Comparison of ENCODE assay signal across 22 mouse cellular contexts in the genomic region with DNA sequence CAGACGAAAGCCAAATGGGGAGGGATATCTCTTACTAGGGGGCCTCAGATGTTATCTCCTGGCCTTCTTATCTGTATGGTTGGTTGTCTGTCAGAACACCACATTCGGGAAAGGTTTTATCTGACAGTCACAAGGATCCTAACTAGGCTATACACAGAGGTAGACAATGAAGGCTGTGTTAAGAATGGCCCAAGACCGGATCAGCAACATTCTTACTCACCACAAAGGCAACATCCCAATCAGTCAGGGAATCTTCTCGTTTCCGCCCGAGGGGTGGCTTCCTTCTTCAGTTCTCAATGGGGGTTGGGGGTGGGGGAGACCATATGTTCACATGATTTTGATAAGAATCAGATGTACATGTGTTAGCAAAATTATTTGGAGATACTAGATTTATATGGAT. TPM values are rescaled to one million over a fixed set of nuclear protein-coding genes. Genes with fewer than 3 reads are reported as not detected.
A peak's percentile ranks its signal among the peaks of the same experiment; 100 is the strongest.
DNase-seq lines count a peak whose midpoint lies in the region; ATAC-seq and TF ChIP-seq lines count a peak whose summit lies in the region.
"Had no signal": no experiment of that assay in that cellular context is flagged by ENCODE, and none has a peak within 500 bp of the region (broad histone marks: within the 10 kb centered on the region; RNA-seq: fewer than 3 reads in every experiment).

No protein-coding gene starts in this region.

- peak overlapping the region; percentile 96 for H3K27ac ChIP-seq in ES-Bruce4 (ENCODE audit: insufficient read depth, low read length)
- peak overlapping the region; percentile 59 for H3K27ac ChIP-seq in ES-E14 (ENCODE audit: insufficient read depth, low read depth, low read length, poor library complexity, severe bottlenecking)
- no peak overlapping the region for H3K27ac ChIP-seq in embryonic facial prominence, embryonic 11.5 days (replicated peaks; ENCODE audit: low read depth, low read length)
- H3K27ac ChIP-seq in midbrain, embryonic 13.5 days = no peak overlapping the region
- H3K27ac ChIP-seq: forebrain, embryonic 13.5 days; gastrocnemius, adult 2 months; hindbrain, embryonic 10.5 days; hindbrain, embryonic 14.5 days had no signal

- no peak for TF ChIP-seq CTCF in ES-Bruce4 (IDR thresholded peaks at IDR 0.05; ENCODE audit: low read depth, low read length)

- H3K27me3 ChIP-seq in ES-Bruce4 (ENCODE audit: control insufficient read depth, insufficient read depth, low read length, poor library complexity, severe bottlenecking) = no peaks in the 10 kb centered on the region
- no peaks in the 10 kb centered on the region for H3K27me3 ChIP-seq in embryonic facial prominence, embryonic 11.5 days (ENCODE audit: control insufficient read depth, insufficient read depth, low read length)
- no peaks in the 10 kb centered on the region for H3K27me3 ChIP-seq in midbrain, embryonic 13.5 days
- H3K27me3 ChIP-seq: forebrain, embryonic 13.5 days; heart, embryonic 12.5 days; Patski had no signal

- H3K4me2 ChIP-seq in embryonic facial prominence, embryonic 11.5 days (ENCODE audit: low read depth, low read length) = no peak overlapping the region
- H3K4me2 ChIP-seq in midbrain, embryonic 13.5 days (replicated peaks) = no peak overlapping the region
- H3K4me2 ChIP-seq: forebrain, embryonic 13.5 days; heart, embryonic 12.5 days; hindbrain, embryonic 14.5 days had no signal

- H3K4me3 ChIP-seq in ES-Bruce4 (ENCODE audit: low read depth, low read length) = no peak overlapping the region
- H3K4me3 ChIP-seq in ES-E14 (ENCODE audit: insufficient read depth in 1 of 2, low read depth in 1 of 2, low read length in 2 of 2, poor library complexity in 1 of 2, severe bottlenecking in 1 of 2) = no peak overlapping the region
- H3K4me3 ChIP-seq in embryonic facial prominence, embryonic 11.5 days (ENCODE audit: low read depth, low read length) = no peak overlapping the region
- H3K4me3 ChIP-seq in midbrain, embryonic 13.5 days (replicated peaks) = no peak overlapping the region
- H3K4me3 ChIP-seq: forebrain, embryonic 13.5 days; gastrocnemius, adult 2 months; heart, embryonic 12.5 days; hindbrain, embryonic 10.5 days had no signal

- 0 out of 2 replicates have a peak overlapping the region, but pooled peaks have one; percentile 56 for H3K9ac ChIP-seq in ES-Bruce4 (ENCODE audit: low read depth, poor library complexity, severe bottlenecking)
- H3K9ac ChIP-seq in ES-E14 (ENCODE audit: insufficient read depth, low read depth, low read length, poor library complexity, severe bottlenecking) = no peak overlapping the region
- H3K9ac ChIP-seq in embryonic facial prominence, embryonic 11.5 days (replicated peaks; ENCODE audit: low read length) = no peak overlapping the region
- no peak overlapping the region for H3K9ac ChIP-seq in midbrain, embryonic 13.5 days (replicated peaks)
- H3K9ac ChIP-seq: forebrain, embryonic 13.5 days; forebrain, postnatal 0 days; heart, embryonic 12.5 days; hindbrain, embryonic 14.5 days had no signal

- peaks cover 10% of the 10 kb centered on the region for H3K4me1 ChIP-seq in ES-Bruce4 (ENCODE audit: control insufficient read depth, insufficient read depth, low read length)
- peaks cover 3% of the 10 kb centered on the region in 2 experiments; a peak in 2 of 4 replicates for H3K4me1 ChIP-seq in ES-E14 (ENCODE audit: control insufficient read depth in 2 of 2, insufficient read depth in 2 of 2, low read length in 2 of 2, poor library complexity in 1 of 2)
- no peaks in the 10 kb centered on the region for H3K4me1 ChIP-seq in embryonic facial prominence, embryonic 11.5 days (ENCODE audit: control insufficient read depth, insufficient read depth, low read length)
- no peaks in the 10 kb centered on the region for H3K4me1 ChIP-seq in midbrain, embryonic 13.5 days (replicated peaks)
- H3K4me1 ChIP-seq: forebrain, embryonic 13.5 days; heart, embryonic 12.5 days had no signal

- WGBS in embryonic facial prominence, embryonic 11.5 days = 65% methylated on average over 6 of the region's 6 CpGs
- WGBS in midbrain, embryonic 13.5 days = 83% methylated on average over 6 of the region's 6 CpGs

- in situ Hi-C loops in ES-E14 (cut with MboI; ENCODE audit: low sequenced_read_pairs in 2 of 2, unreplicated experiment in 2 of 2) = no loop called here

- H3K36me3 ChIP-seq in ES-Bruce4 (ENCODE audit: control insufficient read depth, insufficient read depth, low read length, poor library complexity, severe bottlenecking) (no peaks in the 10 kb centered on the region), ES-E14 (ENCODE audit: control insufficient read depth, insufficient read depth, low read length, poor library complexity, severe bottlenecking) (no peaks in the 10 kb centered on the region)
- no peaks in the 10 kb centered on the region for H3K36me3 ChIP-seq in embryonic facial prominence, embryonic 11.5 days (replicated peaks; ENCODE audit: control insufficient read depth, insufficient read depth, low read depth, low read length)
- no peaks in the 10 kb centered on the region for H3K36me3 ChIP-seq in midbrain, embryonic 13.5 days
- H3K36me3 ChIP-seq: heart, embryonic 12.5 days; hindbrain, embryonic 10.5 days had no signal

- no peak for ATAC-seq in embryonic facial prominence, embryonic 11.5 days (replicated peaks; ENCODE audit: insufficient number of reproducible peaks, low FRiP score, low TSS enrichment, low read depth)
- ATAC-seq in megakaryocyte, adult 5-6 weeks (ENCODE audit: poor library complexity, severe bottlenecking) = no peak
- ATAC-seq in midbrain, embryonic 13.5 days = no peak
- ATAC-seq: forebrain, embryonic 13.5 days; forebrain, postnatal 0 days; intestine, embryonic 16.5 days; Patski had no signal

- TF ChIP-seq EP300 in ES-Bruce4 (IDR thresholded peaks at IDR 0.05; ENCODE audit: insufficient read depth, low read depth, low read length) = peak; percentile 94

- no peak for TF ChIP-seq POLR2A in ES-Bruce4 (IDR thresholded peaks at IDR 0.05; ENCODE audit: insufficient read depth, low read length)

- DNase-seq in ES-E14 (ENCODE audit: low read depth, low spot score) = no peak
- DNase-seq in embryonic facial prominence, embryonic 11.5 days (ENCODE audit: low spot score) = peak; percentile 38
- peak; percentile 63 for DNase-seq in fat pad, adult 2 months (ENCODE audit: extremely low read depth, low read depth, low spot score)
- no peak for DNase-seq in gastrocnemius, postnatal 25 days
- no peak for DNase-seq in gastrocnemius, postnatal 10 days
- DNase-seq: adrenal gland, adult 2 months; adrenal gland, postnatal 36 days; cerebellum, adult 11 months; cerebellum, adult 8-10 months; cerebellum, postnatal 14 days; embryo, embryonic 11 days; forebrain, postnatal 0 days; gastrocnemius, adult 2 months had no signal

- H3K9me3 ChIP-seq in ES-Bruce4 (replicated peaks; ENCODE audit: control insufficient read depth, insufficient read depth, low read length, poor library complexity, severe bottlenecking) = no peaks in the 10 kb centered on the region
- no peaks in the 10 kb centered on the region for H3K9me3 ChIP-seq in ES-E14 (ENCODE audit: control insufficient read depth, insufficient read depth, low read depth, low read length)
- no peaks in the 10 kb centered on the region for H3K9me3 ChIP-seq in embryonic facial prominence, embryonic 11.5 days (replicated peaks; ENCODE audit: control insufficient read depth, low read length)
- no peaks in the 10 kb centered on the region for H3K9me3 ChIP-seq in midbrain, embryonic 13.5 days
- H3K9me3 ChIP-seq: forebrain, embryonic 13.5 days; heart, embryonic 12.5 days; hindbrain, embryonic 10.5 days had no signal

TF ChIP-seq in ES-E14, 5 proteins besides CTCF, POLR2A, EP300 and RAD21:
- TF ChIP-seq MAFK (IDR thresholded peaks at IDR 0.05; ENCODE audit: insufficient read depth, low read depth, low read length) (0 out of 2 replicates have a peak, but pooled peaks have one; percentile 12), CHD2 (IDR thresholded peaks at IDR 0.05; ENCODE audit: low read depth, low read length) (peak; percentile 83), HCFC1 (IDR thresholded peaks at IDR 0.05; ENCODE audit: borderline replicate concordance, insufficient read depth, low read length) (no peak)

RNA-seq across cellular contexts. Expression of gene Spin1, which starts 37.7 kb away (rescaled TPM):
- polyA plus RNA-seq in ES-Bruce4 (2011; ENCODE audit: insufficient read depth, insufficient read length, low read depth, missing spikeins) = 72.0 and 72.3 TPM in 2 replicates
- total RNA-seq in ES-E14 (2012; rRNA removed) = 33.9 and 36.4 TPM in 2 replicates
- polyA plus RNA-seq in embryonic facial prominence, embryonic 11.5 days (2014; fragmentation: Nextera tagmentation; extraction: Ambion mirVana) = 135 and 149 TPM in 2 replicates
- total RNA-seq in gastrocnemius, postnatal 25 days (2021) = 10 to 100 TPM; 11.3 to 13.0 TPM
- total RNA-seq in gastrocnemius, postnatal 10 days (2021) = 10 to 100 TPM; 26.4 to 30.4 TPM
- total RNA-seq in megakaryocyte, adult 5-6 weeks (2015) = 33.9 and 37.5 TPM in 2 replicates
- 39.0 and 39.2 TPM in 2 replicates for total RNA-seq in megakaryocyte, adult 5-6 weeks (2017)
- 136 and 144 TPM in 2 replicates for polyA plus RNA-seq in midbrain, embryonic 13.5 days (2015; fragmentation: Nextera tagmentation; extraction: Ambion mirVana)

Comparison
In these comparisons a context has a peak if more than half of its experiments do, and no peak if none do; other contexts are left out.
1. H3K27ac ChIP-seq: peak in ES-Bruce4 (single experiment) and ES-E14 (single experiment); none in embryonic facial prominence, embryonic 11.5 days (single experiment) and midbrain, embryonic 13.5 days (single experiment).
2. DNase-seq: peak in embryonic facial prominence, embryonic 11.5 days (single experiment) and fat pad, adult 2 months (single experiment); none in ES-E14 (single experiment), gastrocnemius, postnatal 25 days (single experiment) and gastrocnemius, postnatal 10 days (single experiment).